Mouse (Mus musculus) liver, postnatal 0 days (tissue): ENCODE data around the gene Olfr51. TPM values are rescaled to one million over a fixed set of nuclear protein-coding genes. Genes with fewer than 3 reads are reported as not detected.
"Not testable (repeated sequence)": the region's sequence is repeated elsewhere in the genome, so short reads cannot be mapped to it uniquely, and the experiment has no call there.

Source experiments
- ATAC-seq: fragments of 200-750 bp; cut with Nextera tagmentation; 2 replicates; pipeline ENCODE4 v1.8.0; 2017; ENCODE audit warnings: mild to moderate bottlenecking, moderate library complexity
- DNase-seq: peaks from one replicate; pipeline ENCODE4 v3.0.0-alpha.2; 2016
- H3K27ac ChIP-seq: fragments of 300-500 bp; sonication (generic); 2 replicates; pipeline ENCODE4 v1.5.1; 2014; ENCODE audit warnings: antibody characterized with exemption, moderate library complexity, mild to moderate bottlenecking, low read depth
- H3K27me3 ChIP-seq: fragments of 300-500 bp; sonication (generic); 2 replicates; pipeline ENCODE4 v1.6.1; 2014; ENCODE audit warnings: low read length, control low read depth, mixed read lengths; ENCODE audit not compliant: insufficient read depth
- H3K36me3 ChIP-seq: fragments of 300-500 bp; sonication (generic); replicated peaks from 2 replicates; pipeline ENCODE4 v1.6.1; 2014; ENCODE audit warnings: mild to moderate bottlenecking, control low read depth, low read length, moderate library complexity, mixed read lengths; ENCODE audit not compliant: insufficient read depth
- H3K4me1 ChIP-seq: fragments of 300-500 bp; sonication (generic); 2 replicates; pipeline ENCODE4 v1.6.1; 2014; ENCODE audit warnings: antibody characterized with exemption, mild to moderate bottlenecking, control low read depth; ENCODE audit not compliant: insufficient read depth
- H3K4me2 ChIP-seq: fragments of 300-500 bp; sonication (generic); 2 replicates; pipeline ENCODE4 v1.6.1; 2014; ENCODE audit warnings: low read depth, mild to moderate bottlenecking, low read length, moderate library complexity, mixed read lengths
- H3K4me3 ChIP-seq: fragments of 300-500 bp; sonication (generic); 2 replicates; pipeline ENCODE4 v1.5.1; 2014; ENCODE audit warnings: low read depth, low read length
- H3K9ac ChIP-seq: fragments of 300-500 bp; sonication (generic); replicated peaks from 2 replicates; pipeline ENCODE4 v1.6.1; 2014; ENCODE audit warnings: mild to moderate bottlenecking, moderate library complexity
- H3K9me3 ChIP-seq: fragments of 300-500 bp; sonication (generic); 2 replicates; pipeline ENCODE4 v1.6.1; 2016; ENCODE audit warnings: mild to moderate bottlenecking, control low read depth, low read length, mixed read lengths
- CTCF ChIP-seq: sonication (generic); IDR thresholded peaks from 2 replicates; pipeline ENCODE4 v1.5.1; 2016; ENCODE audit warnings: antibody characterized with exemption, low read depth
- EP300 ChIP-seq: IDR thresholded peaks from 2 replicates; pipeline ENCODE4 v1.6.1; 2016; ENCODE audit warnings: antibody characterized with exemption, low read depth, mild to moderate bottlenecking
- whole genome bisulfite sequencing: fragments of 180-500 bp; shearing (Covaris S2); extraction: QIAGEN DNeasy Blood & Tissue Kit; methylation state at CpG from one replicate; pipeline ENCODE4 v1.1.7; 2014; ENCODE audit not compliant: insufficient replicate concordance; 5-methylcytosine and 5-hydroxymethylcytosine counted together
- polyA plus RNA-seq: library from polyadenylated mRNA; unstranded; fragments of >200 nt; fragmentation: Nextera tagmentation; extraction: Ambion mirVana; gene quantifications from 2 replicates; pipeline ENCODE4 v1.2.1, GENCODE M21; 2015

Gene Olfr51
- polyA plus RNA-seq, 1 experiment from 2014 or later = not detected

GRCm38 (mm10) chr11:51035951-51036350 is 32.6 kb downstream of the Olfr51 start:
- DNase-seq (peak; percentile 50), ATAC-seq (no peak)
- Histone ChIP-seq H3K4me1 (no peaks in the 10 kb centered on the region), H3K27ac (no peak overlapping the region), H3K27me3 (no peaks in the 10 kb centered on the region), H3K4me2 (no peak overlapping the region), H3K9me3 (no peaks in the 10 kb centered on the region), H3K36me3 (no peaks in the 10 kb centered on the region), H3K9ac (no peak overlapping the region), H3K4me3 (no peak overlapping the region)
- no peak for TF ChIP-seq EP300
- TF ChIP-seq CTCF = no peak
- 75% methylated on average over 2 of the region's 2 CpGs for WGBS

GRCm38 (mm10) chr11:51044776-51045175 is 41.4 kb downstream of the Olfr51 start:
- not testable (repeated sequence) for DNase-seq, ATAC-seq, H3K4me3 ChIP-seq, H3K27me3 ChIP-seq, H3K9me3 ChIP-seq, H3K4me1 ChIP-seq, H3K36me3 ChIP-seq, H3K4me2 ChIP-seq, H3K9ac ChIP-seq, H3K27ac ChIP-seq
- WGBS = 45% methylated on average over 3 of the region's 3 CpGs

DNA sequence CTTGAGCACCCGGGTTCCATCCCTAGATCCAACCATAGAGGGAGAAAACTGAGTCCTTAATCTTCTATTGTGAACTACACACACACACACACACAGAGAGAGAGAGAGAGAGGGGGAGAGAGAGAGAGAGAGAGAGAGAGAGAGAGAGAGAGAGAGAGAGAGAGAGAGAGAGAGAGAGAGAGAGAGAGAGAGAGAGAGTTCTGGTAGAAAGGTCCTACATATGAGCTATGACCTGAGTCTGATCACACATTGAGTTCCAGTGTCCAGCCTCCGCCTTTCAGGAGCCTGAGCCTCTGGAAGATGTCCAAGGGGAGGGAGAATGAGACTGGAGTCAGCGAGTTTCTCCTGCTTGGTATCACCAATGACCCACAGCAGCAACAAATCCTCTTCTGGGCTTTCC is 44.4 kb downstream of the Olfr51 start, which contains the start of gene Olfr1375:
Olfr1375 (plus strand) TSS at position 301 of the 400 bp plus-strand sequence.
- not testable (repeated sequence) for ATAC-seq, H3K9ac ChIP-seq, H3K9me3 ChIP-seq, H3K27ac ChIP-seq, DNase-seq, H3K4me3 ChIP-seq, H3K4me1 ChIP-seq, H3K36me3 ChIP-seq, H3K4me2 ChIP-seq, H3K27me3 ChIP-seq
- WGBS = 70% methylated on average over 3 of the region's 3 CpGs

GRCm38 (mm10) chr11:51051678-51052077 is 48.3 kb downstream of the Olfr51 start:
- DNase-seq = no peak
- Histone ChIP-seq H3K4me3 (no peak overlapping the region), H3K36me3 (no peaks in the 10 kb centered on the region), H3K9ac (no peak overlapping the region), H3K27me3 (no peaks in the 10 kb centered on the region), H3K4me1 (no peaks in the 10 kb centered on the region), H3K27ac (no peak overlapping the region), H3K9me3 (no peaks in the 10 kb centered on the region), H3K4me2 (no peak overlapping the region)
- no peak for ATAC-seq
- TF ChIP-seq EP300 (no peak), CTCF (no peak)
- WGBS = 54% methylated on average over 2 of the region's 2 CpGs

DNA sequence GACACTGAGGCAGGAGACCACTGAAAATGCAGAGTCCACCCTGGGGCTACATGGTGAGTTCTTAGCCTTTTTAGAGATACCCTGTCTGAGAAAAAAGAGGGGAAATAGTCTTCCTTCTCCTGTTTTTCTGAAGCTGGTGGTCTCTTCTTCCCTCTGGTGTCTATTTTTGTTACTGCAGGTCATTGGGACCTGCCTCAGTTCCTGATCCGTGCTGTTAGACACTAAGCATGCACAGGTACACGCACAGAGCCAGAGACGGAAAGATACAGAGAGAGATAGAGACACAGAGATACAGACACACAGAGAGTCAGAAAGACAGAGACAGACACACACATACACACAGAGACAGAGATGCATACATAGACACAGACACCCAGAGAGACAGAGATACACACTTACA is 49.8 kb downstream of the Olfr51 start:
- DNase-seq = no peak

DNA sequence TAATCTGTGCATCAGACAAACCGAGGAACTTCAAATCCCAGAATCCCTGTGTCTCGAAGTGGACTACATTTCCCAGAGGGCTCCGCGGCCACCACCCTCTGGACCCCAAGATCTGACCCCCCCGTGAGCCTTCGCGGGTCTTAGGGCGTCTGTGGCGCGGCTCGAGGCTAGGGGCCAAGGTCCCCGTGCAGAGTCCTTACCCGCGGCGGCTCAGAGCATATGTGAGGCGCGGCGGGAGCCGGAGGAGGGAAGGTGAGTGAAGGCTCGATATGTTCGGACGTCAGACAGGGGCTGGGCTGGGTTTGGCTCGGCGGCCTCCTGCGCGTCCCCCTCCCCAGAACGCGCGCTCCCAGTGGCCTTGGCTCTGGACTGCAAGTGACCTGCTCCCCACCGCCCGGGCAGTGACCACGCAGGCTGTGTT is 55.8 kb downstream of the Olfr51 start, which contains the start of gene Zfp354a:
Zfp354a (plus strand) TSS at position 107 of the 421 bp plus-strand sequence.
- ATAC-seq (peak; percentile 85), DNase-seq (peak; percentile 72)
- no peaks in the 10 kb centered on the region for H3K4me1 ChIP-seq
- H3K27ac ChIP-seq = no peak within 1 kb of the TSS
- peak within 1 kb of the TSS; percentile 76 for H3K4me2 ChIP-seq
- no peaks in the 10 kb centered on the region for H3K27me3 ChIP-seq
- TF ChIP-seq EP300 = no peak
- no peak for TF ChIP-seq CTCF
- no peaks in the 10 kb centered on the region for H3K9me3 ChIP-seq
- H3K36me3 ChIP-seq = no peaks in the 10 kb centered on the region
- H3K4me3 ChIP-seq = peak within 1 kb of the TSS; percentile 71
- peak within 1 kb of the TSS; percentile 62 for H3K9ac ChIP-seq
- under 1% methylated on average over 25 of the region's 32 CpGs for WGBS

More for the DNA sequence above, 49.8 kb downstream of the Olfr51 start:
- Histone ChIP-seq H3K27me3 (no peaks in the 10 kb centered on the region), H3K9me3 (no peaks in the 10 kb centered on the region), H3K9ac (no peak overlapping the region), H3K4me2 (no peak overlapping the region), H3K27ac (no peak overlapping the region), H3K4me3 (no peak overlapping the region), H3K36me3 (no peaks in the 10 kb centered on the region), H3K4me1 (no peaks in the 10 kb centered on the region)
- WGBS = 37% methylated on average over 3 of the region's 3 CpGs
- TF ChIP-seq EP300 = no peak
- peak; percentile 52 for TF ChIP-seq CTCF
- no peak for ATAC-seq

Other genes starting within 250 kb of the Olfr51 start
- 0.21 and 0.39 TPM in 2 replicates for gene Zfp354c, start 175.9 kb upstream of the Olfr51 start, polyA plus RNA-seq
- gene Zfp879, start 162.0 kb upstream of the Olfr51 start, polyA plus RNA-seq = 0.08 and 0.15 TPM in 2 replicates
- 0.12 TPM in 1 of 2 replicates, not detected in the other for gene Grm6, start 152.9 kb upstream of the Olfr51 start, polyA plus RNA-seq
- gene Zfp454, start 115.9 kb upstream of the Olfr51 start, polyA plus RNA-seq = 0.12 and 0.17 TPM in 2 replicates
- gene Zfp2, start 87.4 kb upstream of the Olfr51 start, polyA plus RNA-seq = 1.3 and 1.5 TPM in 2 replicates
- gene Zfp354b, start 72.0 kb upstream of the Olfr51 start, polyA plus RNA-seq = 0.33 and 0.36 TPM in 2 replicates
- gene 4933414I15Rik, start 59.8 kb upstream of the Olfr51 start, polyA plus RNA-seq = not detected in 2 replicates
- not detected in 2 replicates for gene Prop1, start 49.8 kb upstream of the Olfr51 start, polyA plus RNA-seq
- not detected in 2 replicates for gene Olfr1378, start 37.1 kb upstream of the Olfr51 start, polyA plus RNA-seq
- gene Olfr1377, start 21.6 kb upstream of the Olfr51 start, polyA plus RNA-seq = not detected in 2 replicates
- not detected in 2 replicates for gene Olfr54, start 10.6 kb downstream of the Olfr51 start, polyA plus RNA-seq
- gene Olfr1375, start 44.5 kb downstream of the Olfr51 start, polyA plus RNA-seq = not detected in 2 replicates
- gene Zfp354a, start 55.7 kb downstream of the Olfr51 start, polyA plus RNA-seq = 0.86 and 0.94 TPM in 2 replicates
- not detected in 2 replicates for gene Gm12569, start 216.9 kb downstream of the Olfr51 start, polyA plus RNA-seq